Mouse (Mus musculus): ENCODE results near the gene Olfr112.
"Not testable (repeated sequence)": the region's sequence is repeated elsewhere in the genome, so short reads cannot be mapped to it uniquely, and the experiment has no call there.

The Olfr112 gene

GRCm38 (mm10) chr17:37569351-37569750 is at the start of gene Olfr112:
Gene Olfr112, minus strand, starts transcription at chr17:37569451.
- no peak for DNase-seq (ENCODE audit: low spot score)

GRCm38 (mm10) chr17:37592643-37593042 is 23.4 kb upstream of the Olfr112 start, which contains the start of gene Olfr114:
Gene Olfr114, minus strand, starts transcription at chr17:37592743.
- no peak for DNase-seq (ENCODE audit: low spot score)

DNA sequence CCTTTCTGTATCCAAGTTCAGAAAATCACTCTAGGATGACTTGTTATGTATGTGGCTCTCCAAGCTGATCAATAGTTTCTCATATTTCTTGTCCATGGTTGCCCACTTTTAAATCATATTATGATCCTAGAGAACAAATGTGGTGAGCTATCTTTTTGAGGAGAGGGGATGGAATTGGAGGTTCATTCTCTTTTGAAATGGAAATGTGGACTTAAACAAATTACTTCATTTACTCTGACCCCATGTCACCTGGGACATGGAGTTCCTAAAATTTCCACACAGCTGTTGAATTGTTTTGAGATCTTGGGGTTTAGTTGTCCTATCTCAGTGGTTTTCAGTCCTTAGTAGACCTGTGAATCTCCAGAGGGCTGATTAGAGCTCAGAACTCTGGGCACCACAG is 8.3 kb upstream of the Olfr112 start, which contains the start of gene Olfr113:
Gene Olfr113 (minus strand): TSS at position 101 of the 400 bp plus-strand sequence.
- DNase-seq (ENCODE audit: low spot score): no peak

DNA sequence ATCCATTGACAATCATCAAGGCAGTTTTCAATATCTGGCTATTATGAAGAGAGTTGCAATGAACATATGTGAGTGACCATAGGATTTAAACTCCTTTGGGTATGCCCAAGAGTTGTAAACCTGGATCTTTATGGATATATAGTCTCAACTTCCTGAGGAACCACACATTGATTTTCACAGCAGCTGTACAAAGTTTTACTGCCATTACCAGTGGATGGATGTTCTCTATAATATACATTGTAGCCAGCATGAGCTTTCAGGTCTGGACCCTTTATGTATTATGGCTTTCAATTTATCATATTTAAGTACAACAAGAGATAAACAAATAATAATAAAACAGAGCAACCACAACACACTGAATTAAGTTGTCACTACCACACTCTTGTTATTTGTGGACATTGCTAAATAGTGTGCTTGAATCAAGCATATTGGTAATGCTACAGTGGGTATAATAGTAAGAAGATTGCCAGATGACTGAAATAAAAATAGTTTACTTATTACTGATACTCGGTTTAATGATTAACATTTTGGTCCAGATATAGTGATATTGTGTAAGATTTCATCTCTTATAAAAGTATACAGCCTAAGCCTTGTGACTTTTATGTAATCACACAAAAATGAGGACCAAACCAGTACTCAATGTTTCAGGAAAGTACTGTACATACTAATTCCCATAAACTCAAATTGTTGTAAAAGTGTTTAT is 10.2 kb downstream of the Olfr112 start:
- DNase-seq (ENCODE audit: low spot score): no peak

DNA sequence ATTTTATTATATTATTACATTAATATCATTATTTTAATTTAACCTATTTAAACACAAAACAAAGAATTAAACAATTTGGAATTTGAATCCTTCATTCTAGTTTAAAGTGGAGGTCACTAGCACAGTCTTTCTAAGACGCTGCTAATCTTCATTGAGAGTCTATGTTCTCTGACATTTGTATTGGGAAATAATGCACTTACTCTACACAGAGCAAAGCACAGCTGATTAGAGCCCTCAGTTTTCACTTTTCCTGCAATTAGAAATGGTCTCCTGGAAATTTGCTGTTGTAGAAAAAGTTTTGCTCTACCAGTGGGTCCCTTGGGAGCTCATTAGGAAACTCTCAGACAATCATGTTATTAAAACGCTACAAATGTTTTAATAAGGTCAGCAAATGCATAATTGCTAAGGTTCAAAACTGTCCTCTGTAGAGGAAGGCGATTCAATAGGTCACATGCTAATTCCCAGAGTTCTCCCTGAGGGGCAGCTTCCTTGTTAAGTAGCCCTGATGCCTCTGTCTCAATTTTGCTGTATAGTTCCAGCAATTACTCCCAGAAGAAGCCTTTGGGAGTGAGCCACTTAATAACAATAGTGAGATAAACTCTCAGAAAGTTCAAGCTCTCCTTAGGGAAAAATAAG is 25.3 kb downstream of the Olfr112 start:
- no peak for DNase-seq (ENCODE audit: low spot score)

GRCm38 (mm10) chr17:37541454-37542119 is 27.7 kb downstream of the Olfr112 start:
- DNase-seq (ENCODE audit: low spot score): no peak

GRCm38 (mm10) chr17:37538416-37538815 is 30.8 kb downstream of the Olfr112 start:
- not testable (repeated sequence) for DNase-seq (ENCODE audit: low spot score)

DNA sequence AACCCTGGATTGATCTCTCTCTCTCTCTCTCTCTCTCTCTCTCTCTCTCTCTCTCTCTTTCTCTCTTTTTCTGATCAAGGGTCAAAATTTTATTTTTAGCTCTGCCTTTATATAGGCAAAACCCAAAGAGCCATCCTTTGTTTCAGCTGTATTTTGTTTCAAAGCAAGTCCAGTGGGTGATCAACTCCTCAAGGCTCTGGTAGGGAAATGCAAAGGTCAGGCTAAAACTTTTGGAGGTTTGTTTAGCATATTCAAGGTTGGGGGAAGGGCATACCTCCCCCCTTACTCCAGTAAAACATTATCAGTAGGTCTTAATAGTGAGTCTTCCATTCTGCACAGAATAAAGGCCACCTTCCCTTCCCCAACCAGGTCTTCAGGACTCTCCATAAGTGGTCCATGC is 34.1 kb downstream of the Olfr112 start:
- no peak for DNase-seq (ENCODE audit: low spot score)

GRCm38 (mm10) chr17:37525427-37525826 is 43.8 kb downstream of the Olfr112 start:
- DNase-seq (ENCODE audit: low spot score): not testable (repeated sequence)

DNA sequence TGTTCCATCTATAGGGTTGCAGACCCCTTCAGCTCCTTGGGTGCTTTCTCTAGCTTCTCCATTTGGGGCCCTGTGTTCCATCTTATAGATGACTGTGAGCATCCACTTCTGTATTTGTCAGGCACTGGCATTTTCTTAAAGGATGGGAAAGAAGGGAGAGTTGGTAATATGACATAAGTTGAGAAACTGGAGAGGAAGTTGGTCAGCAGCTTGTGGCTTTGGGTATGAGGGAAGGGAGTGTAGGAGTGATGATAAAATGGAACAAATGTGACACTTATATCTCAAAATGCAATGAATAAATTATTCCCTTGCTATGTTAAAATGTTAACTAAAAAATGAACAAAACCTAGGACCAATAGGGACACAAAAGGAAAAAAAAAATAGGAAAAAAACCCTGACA is 44.6 kb downstream of the Olfr112 start:
- not testable (repeated sequence) for DNase-seq (ENCODE audit: low spot score)

All from ovary, postnatal 36 days (tissue).